Mouse (Mus musculus) liver, embryonic 14.5 days (tissue): Measurements from ENCODE around the gene Top3a. TPM values are rescaled to one million over a fixed set of nuclear protein-coding genes. Genes with fewer than 3 reads are reported as not detected.

Experiments used
- ATAC-seq: fragments of 200-750 bp; cut with Nextera tagmentation; 2 replicates; pipeline ENCODE4 v1.8.0; 2017; ENCODE audit warnings: moderate number of reproducible peaks, mild to moderate bottlenecking, moderate library complexity; ENCODE audit not compliant: insufficient read depth
- DNase-seq, 3 experiments: peaks; one replicate each; pipeline ENCODE4 v3.0.0-alpha.2; 2012 to 2013; ENCODE audit warnings: low read depth in 3 of 3, low spot score in 3 of 3
- H3K27ac ChIP-seq: fragments of 300-500 bp; sonication (generic); 2 replicates; pipeline ENCODE4 v1.5.1; 2014; ENCODE audit warnings: moderate library complexity, mild to moderate bottlenecking, control low read depth, inconsistent platforms
- H3K27me3 ChIP-seq: fragments of 300-500 bp; sonication (generic); 2 replicates; pipeline ENCODE4 v1.6.1; 2014; ENCODE audit warnings: mild to moderate bottlenecking, low read length, moderate library complexity; ENCODE audit not compliant: control insufficient read depth, insufficient read depth
- H3K36me3 ChIP-seq: fragments of 300-500 bp; sonication (generic); replicated peaks from 2 replicates; pipeline ENCODE4 v1.6.1; 2014; ENCODE audit warnings: low read depth; ENCODE audit not compliant: control insufficient read depth, insufficient read depth
- H3K4me1 ChIP-seq, 2 experiments: fragments of 200-500 bp in 1 of 2; fragments of 300-500 bp in 1 of 2; sonication (generic) in 1 of 2; replicated peaks; 2 replicates each; pipeline ENCODE4 v1.6.1; 2012 to 2014; ENCODE audit warnings: antibody characterized with exemption in 1 of 2, inconsistent platforms in 1 of 2, low read length in 1 of 2; ENCODE audit not compliant: control insufficient read depth in 2 of 2, insufficient read depth in 2 of 2
- H3K4me2 ChIP-seq: fragments of 300-500 bp; sonication (generic); 2 replicates; pipeline ENCODE4 v1.6.1; 2014; ENCODE audit warnings: low read depth, mild to moderate bottlenecking, control low read depth, moderate library complexity
- H3K4me3 ChIP-seq, 2 experiments: fragments of 200-500 bp in 1 of 2; fragments of 300-500 bp in 1 of 2; sonication (generic) in 1 of 2; 2 replicates each; pipeline ENCODE4 v1.5.1; 2012 to 2014; ENCODE audit warnings: low read depth in 2 of 2, low read length in 2 of 2, mild to moderate bottlenecking in 2 of 2, control low read depth in 1 of 2, inconsistent platforms in 1 of 2, moderate library complexity in 1 of 2; ENCODE audit not compliant: insufficient read depth in 1 of 2
- H3K9ac ChIP-seq: fragments of 300-500 bp; sonication (generic); replicated peaks from 2 replicates; pipeline ENCODE4 v1.6.1; 2014; ENCODE audit warnings: mild to moderate bottlenecking, control low read depth, moderate library complexity
- H3K9me3 ChIP-seq: fragments of 300-500 bp; sonication (generic); 2 replicates; pipeline ENCODE4 v1.6.1; 2016; ENCODE audit warnings: low read length, mixed read lengths; ENCODE audit not compliant: control insufficient read depth
- CTCF ChIP-seq: IDR thresholded peaks from 2 replicates; pipeline ENCODE4 v1.5.1; 2016; ENCODE audit warnings: antibody characterized with exemption, low read depth, control low read depth
- EP300 ChIP-seq: IDR thresholded peaks from 2 replicates; pipeline ENCODE4 v1.6.1; 2016; ENCODE audit warnings: antibody characterized with exemption, low read depth
- WGBS: fragments of 180-500 bp; shearing (Covaris S2); extraction: QIAGEN DNeasy Blood & Tissue Kit; methylation state at CpG from one replicate; pipeline ENCODE4 v1.1.7; 2014; ENCODE audit not compliant: insufficient replicate concordance; 5-methylcytosine and 5-hydroxymethylcytosine counted together
- polyA plus RNA-seq, 2 experiments: library from polyadenylated mRNA; depleted of rRNA in 1 of 2; stranded (reverse) in 1 of 2; unstranded in 1 of 2; fragments of >200 nt; fragmentation: Nextera tagmentation in 1 of 2; extraction: Ambion mirVana in 1 of 2; gene quantifications; 2 replicates each; pipeline versions ENCODE4 v1.2.1 to v1.2.3; 2012 to 2014

The Top3a gene
- polyA plus RNA-seq, 2 experiments, result 4.4 to 5.0 TPM

- 0% methylated on average over 29 of the region's 29 CpGs for WGBS
- Histone ChIP-seq H3K27me3 (no peaks in the 10 kb centered on the region), H3K4me3 (peak overlapping the region; percentile 53 to 63), H3K27ac (no peak overlapping the region), H3K4me2 (peak overlapping the region; percentile 61), H3K9me3 (no peaks in the 10 kb centered on the region), H3K36me3 (no peaks in the 10 kb centered on the region), H3K4me1 (peaks cover 6 to 17% of the 10 kb centered on the region in 2 experiments), H3K9ac (peak overlapping the region; percentile 43)
- DNase-seq (peak; percentile 75 to 82 (median 80)), ATAC-seq (peak; percentile 93)
- TF ChIP-seq EP300, result 0 out of 2 replicates have a peak, but pooled peaks have one; percentile 2
- no peak for TF ChIP-seq CTCF
Observed at GRCm38 (mm10) chr11:60811054-60811460, 33.9 kb upstream of the Top3a start.

- no peak overlapping the region for H3K27ac ChIP-seq
- H3K9me3 ChIP-seq, result no peaks in the 10 kb centered on the region
- no peaks in the 10 kb centered on the region for H3K27me3 ChIP-seq
- peak overlapping the region; percentile 53 to 63 for H3K4me3 ChIP-seq
- H3K4me1 ChIP-seq, result peaks cover 6 to 17% of the 10 kb centered on the region in 2 experiments
- H3K9ac ChIP-seq, result peak overlapping the region; percentile 5
- no peak for TF ChIP-seq CTCF
- 8% methylated on average over 14 of the region's 14 CpGs for WGBS
- no peaks in the 10 kb centered on the region for H3K36me3 ChIP-seq
- ATAC-seq (no peak), DNase-seq (no peak)
- peak overlapping the region; percentile 61 for H3K4me2 ChIP-seq
Observed at GRCm38 (mm10) chr11:60810046-60810965, 33.1 kb upstream of the Top3a start.

- Histone ChIP-seq H3K9ac (no peak overlapping the region), H3K4me1 (peaks cover 6 to 17% of the 10 kb centered on the region in 2 experiments), H3K9me3 (no peaks in the 10 kb centered on the region), H3K27ac (no peak overlapping the region), H3K4me2 (peak overlapping the region; percentile 61), H3K27me3 (no peaks in the 10 kb centered on the region), H3K4me3 (peak overlapping the region; percentile 53 to 63; a peak in 3 of 4 replicates), H3K36me3 (no peaks in the 10 kb centered on the region)
- TF ChIP-seq EP300 (no peak), CTCF (no peak)
- WGBS, result 46% methylated on average over 1 of the region's 1 CpGs
- DNase-seq, result no peak
- ATAC-seq, result no peak
Observed at GRCm38 (mm10) chr11:60809546-60809945, 32.4 kb upstream of the Top3a start.

- H3K27ac ChIP-seq, result no peak overlapping the region
- 38% methylated on average over 4 of the region's 4 CpGs for WGBS
- H3K27me3 ChIP-seq, result no peaks in the 10 kb centered on the region
- DNase-seq (no peak), ATAC-seq (no peak)
- peaks cover 6 to 17% of the 10 kb centered on the region in 2 experiments for H3K4me1 ChIP-seq
- H3K9me3 ChIP-seq, result no peaks in the 10 kb centered on the region
- TF ChIP-seq CTCF (no peak), EP300 (no peak)
- H3K4me2 ChIP-seq, result peak overlapping the region; percentile 61
- H3K9ac ChIP-seq, result no peak overlapping the region; the same call in 1 of the 2 replicates
- no peaks in the 10 kb centered on the region; the same call in 1 of the 2 replicates for H3K36me3 ChIP-seq
- peak overlapping the region; percentile 26 to 35 for H3K4me3 ChIP-seq
Observed at GRCm38 (mm10) chr11:60808286-60809070, 31.3 kb upstream of the Top3a start.

- TF ChIP-seq EP300 (no peak), CTCF (no peak)
- no peaks in the 10 kb centered on the region for H3K4me1 ChIP-seq
- no peak for ATAC-seq
Observed at GRCm38 (mm10) chr11:60800892-60801291, 23.7 kb upstream of the Top3a start.

More at GRCm38 (mm10) chr11:60800892-60801291, 23.7 kb upstream of the Top3a start:
- Histone ChIP-seq H3K36me3 (peaks cover 4% of the 10 kb centered on the region), H3K9me3 (no peaks in the 10 kb centered on the region), H3K4me2 (no peak overlapping the region), H3K27me3 (no peaks in the 10 kb centered on the region), H3K27ac (no peak overlapping the region), H3K4me3 (no peak overlapping the region), H3K9ac (no peak overlapping the region)
- 46% methylated on average over 1 of the region's 1 CpGs for WGBS
- no peak for DNase-seq
